Mouse (Mus musculus) kidney, adult 8-10 months (tissue): Measurements from ENCODE around the gene Nod2.
A peak's percentile ranks its signal among the peaks of the same experiment; 100 is the strongest.

ENCODE experiments used
- DNase-seq, 2 experiments: peaks; one replicate each; pipeline ENCODE4 v3.0.0; 2022

The Nod2 gene

GRCm38 (mm10) chr8:88646837-88647778 is at the start of gene Nod2:
Gene Nod2, plus strand, starts transcription at chr8:88647315.
- DNase-seq = peak; percentile 90 to 95

- no peak for DNase-seq
These were observed 48.5 kb upstream of the Nod2 start for GRCm38 (mm10) chr8:88598578-88598977.

- DNase-seq = no peak
These were observed 47.6 kb upstream of the Nod2 start for GRCm38 (mm10) chr8:88599491-88599890.

GRCm38 (mm10) chr8:88603446-88603989 is 43.6 kb upstream of the Nod2 start:
- no peak for DNase-seq

- peak; percentile 8 to 9 for DNase-seq
These were observed 42.8 kb upstream of the Nod2 start for GRCm38 (mm10) chr8:88604065-88605038.

- DNase-seq = no peak
These were observed 41.6 kb upstream of the Nod2 start for GRCm38 (mm10) chr8:88605361-88606040.

GRCm38 (mm10) chr8:88609036-88609435 is 38.1 kb upstream of the Nod2 start:
- no peak for DNase-seq

GRCm38 (mm10) chr8:88610271-88610670 is 36.8 kb upstream of the Nod2 start:
- no peak for DNase-seq

- DNase-seq = no peak
These were observed 32.1 kb upstream of the Nod2 start for GRCm38 (mm10) chr8:88614981-88615380.

- DNase-seq = no peak
These were observed 28.5 kb upstream of the Nod2 start for GRCm38 (mm10) chr8:88618612-88619011.

GRCm38 (mm10) chr8:88619513-88619912 is 27.6 kb upstream of the Nod2 start:
- no peak for DNase-seq

- DNase-seq = no peak
These were observed 26.2 kb upstream of the Nod2 start for GRCm38 (mm10) chr8:88620931-88621330.

- DNase-seq = peak; percentile 37 to 81
These were observed 25.7 kb upstream of the Nod2 start for GRCm38 (mm10) chr8:88621408-88621807.

- DNase-seq = no peak
These were observed 23.8 kb upstream of the Nod2 start for GRCm38 (mm10) chr8:88623351-88623750.

- DNase-seq = no peak
These were observed 22.8 kb upstream of the Nod2 start for GRCm38 (mm10) chr8:88624276-88624675.

- DNase-seq = no peak
These were observed 20.7 kb upstream of the Nod2 start for GRCm38 (mm10) chr8:88626433-88626832.

- no peak for DNase-seq
These were observed 20.2 kb upstream of the Nod2 start for GRCm38 (mm10) chr8:88626940-88627264.

GRCm38 (mm10) chr8:88627265-88627991 is 19.7 kb upstream of the Nod2 start:
- DNase-seq = peak; percentile 57 to 65

- no peak for DNase-seq
These were observed 18.9 kb upstream of the Nod2 start for GRCm38 (mm10) chr8:88628001-88628774.

GRCm38 (mm10) chr8:88630225-88630624 is 16.9 kb upstream of the Nod2 start:
- peak; percentile 43 to 52 for DNase-seq

- DNase-seq = peak; percentile 49 to 55
These were observed 16.0 kb upstream of the Nod2 start for GRCm38 (mm10) chr8:88631081-88631480.
